Mouse (Mus musculus) right cerebral cortex, adult 2 months (tissue): ENCODE results near the gene Arhgef12.
"Not testable (repeated sequence)": the region's sequence is repeated elsewhere in the genome, so short reads cannot be mapped to it uniquely, and the experiment has no call there.

Source experiments
- DNase-seq, 2 experiments: peaks; one replicate each; pipeline ENCODE4 v3.0.0; 2021 to 2022; ENCODE audit warnings: low spot score in 2 of 2

Gene Arhgef12

DNA sequence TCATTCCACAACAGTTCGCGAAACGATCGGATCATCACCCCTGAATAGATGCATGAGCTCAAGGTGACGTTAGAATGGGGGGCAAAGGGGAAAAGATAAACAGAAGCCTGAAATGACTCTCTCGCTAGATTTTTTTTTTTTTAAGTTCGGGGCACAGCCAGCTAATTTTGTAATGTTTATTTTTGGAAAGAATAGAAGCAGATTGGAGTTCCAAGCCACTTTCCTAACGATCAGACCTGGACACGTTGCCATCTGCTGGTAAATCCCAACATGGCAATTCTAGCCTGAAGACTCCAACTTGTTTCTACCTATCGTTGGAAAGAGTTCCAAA lies at the start of gene Arhgef12:
Gene Arhgef12 (minus strand): TSS at position 53 of the 331 bp plus-strand sequence.
- peak; percentile 69 to 73 for DNase-seq

- DNase-seq = no peak
Observed at GRCm38 (mm10) chr9:43155960-43156359, 48.9 kb upstream of the Arhgef12 start.

- no peak for DNase-seq
Observed at GRCm38 (mm10) chr9:43151779-43152178, 44.7 kb upstream of the Arhgef12 start.

- no peak for DNase-seq
Observed at GRCm38 (mm10) chr9:43150957-43151356, 43.9 kb upstream of the Arhgef12 start.

DNA sequence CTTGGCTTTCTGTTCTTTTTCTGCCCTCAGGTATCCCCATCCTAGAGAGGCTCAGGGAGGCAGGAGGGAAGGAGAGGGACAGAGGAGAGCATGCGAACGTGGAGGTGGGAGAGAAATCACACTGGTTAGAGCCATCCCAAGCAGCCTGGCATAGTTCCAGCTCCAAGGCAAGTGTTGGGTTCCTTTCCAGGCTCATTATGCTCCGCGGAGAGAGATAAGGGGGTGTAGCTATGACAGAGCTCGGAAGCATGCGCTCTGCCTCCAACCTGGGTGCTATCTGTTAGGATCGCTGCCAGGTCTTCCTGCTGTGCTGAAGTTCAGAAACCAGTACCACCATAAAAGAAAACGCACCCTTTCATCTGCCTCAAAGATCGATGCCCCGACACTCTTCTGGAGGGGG lies 43.0 kb upstream of the Arhgef12 start:
- DNase-seq = peak; percentile 67 to 73

DNA sequence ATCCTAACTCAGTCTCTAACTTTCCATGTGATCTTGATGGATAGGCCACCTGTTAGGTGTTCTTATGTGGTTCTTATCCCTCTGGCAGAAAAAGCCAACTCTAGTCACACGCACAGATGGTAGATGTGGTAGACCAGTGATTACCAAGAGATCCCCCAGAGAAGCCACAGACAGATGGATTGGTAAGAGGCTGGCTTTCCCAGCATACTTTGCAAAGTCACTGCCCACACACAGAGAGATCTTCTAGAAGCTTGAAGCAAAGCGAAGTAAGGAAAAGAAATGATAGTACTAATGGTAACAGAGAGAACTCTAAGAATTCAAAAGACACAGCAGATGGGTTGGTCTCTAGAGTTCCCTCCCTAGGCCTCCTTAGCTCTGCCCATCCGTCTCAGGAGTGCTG lies 42.5 kb upstream of the Arhgef12 start:
- DNase-seq = peak in 1 of 2 experiments; percentile 40

- no peak for DNase-seq
Observed at GRCm38 (mm10) chr9:43145196-43145595, 38.2 kb upstream of the Arhgef12 start.

DNA sequence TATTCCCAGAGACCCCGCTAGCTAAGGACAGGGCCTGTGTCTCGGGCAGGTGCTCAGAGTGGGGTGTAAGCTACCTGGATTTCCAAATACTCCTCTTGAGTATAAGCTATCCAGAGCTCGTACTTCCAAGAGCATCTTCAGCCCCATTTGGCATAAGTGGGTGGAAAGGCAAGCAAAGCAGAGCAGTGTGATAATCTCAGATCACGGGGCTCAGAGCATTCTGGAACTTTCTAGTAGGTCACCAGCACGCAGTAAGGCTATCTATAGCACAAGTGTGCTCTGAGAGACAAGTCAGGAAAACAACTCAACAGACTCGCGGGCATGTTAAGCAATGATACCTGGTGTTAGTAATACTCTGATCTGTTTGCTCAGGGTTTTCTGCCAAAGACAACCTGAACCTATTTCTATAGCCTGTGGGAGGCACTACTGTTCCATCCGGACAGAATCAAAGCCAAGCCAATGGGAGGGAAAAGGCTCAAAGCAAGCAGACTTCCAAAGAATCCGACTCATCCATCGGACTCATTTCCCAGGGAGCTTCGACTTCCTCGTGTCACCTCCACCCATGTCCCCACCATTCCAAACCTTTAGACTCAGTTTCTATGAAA lies 37.3 kb upstream of the Arhgef12 start:
- peak in 1 of 2 experiments; percentile 24 for DNase-seq

DNA sequence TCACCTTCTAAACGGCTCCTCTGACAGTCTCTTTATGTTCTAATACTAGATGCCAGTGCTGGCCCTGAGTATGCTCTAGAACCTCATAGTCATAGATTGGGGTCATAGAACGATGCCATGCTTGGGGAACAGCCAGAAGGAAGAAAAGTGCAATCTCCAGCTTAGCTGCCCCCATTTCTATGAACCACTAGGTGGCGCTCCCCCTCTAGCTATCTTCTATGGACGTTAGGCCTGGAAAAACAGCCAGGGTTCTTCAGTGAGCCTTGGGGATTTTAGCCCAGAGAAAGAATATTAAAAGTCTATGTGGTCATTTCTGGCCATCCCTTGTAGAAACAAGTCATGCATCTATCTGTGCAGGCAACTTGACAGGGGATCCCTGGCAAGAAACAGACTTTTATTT lies 34.8 kb upstream of the Arhgef12 start:
- peak; percentile 80 to 86 for DNase-seq

- peak; percentile 68 to 70 for DNase-seq
Observed at GRCm38 (mm10) chr9:43133525-43133924, 26.5 kb upstream of the Arhgef12 start.

GRCm38 (mm10) chr9:43132380-43132779 lies 25.3 kb upstream of the Arhgef12 start:
- no peak for DNase-seq

DNA sequence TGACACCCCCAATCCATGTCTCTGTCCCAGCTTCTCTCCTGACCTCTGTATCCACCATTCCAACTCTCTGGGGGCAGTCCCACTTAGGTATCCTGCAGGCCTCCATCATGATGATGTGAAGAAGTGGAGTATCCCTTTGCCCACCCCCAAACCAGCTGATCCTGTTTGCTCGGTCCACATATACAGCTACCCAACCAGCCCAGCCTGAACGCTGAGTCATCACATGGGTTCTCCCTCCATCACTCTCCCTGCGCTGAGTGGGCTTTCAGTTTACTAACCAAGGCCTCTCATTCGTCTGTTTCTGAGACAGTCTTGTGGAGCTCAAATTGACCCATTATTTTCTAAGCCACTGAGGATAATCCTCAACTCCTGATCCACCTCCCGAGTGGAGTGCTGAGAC lies 24.9 kb upstream of the Arhgef12 start:
- DNase-seq = no peak

GRCm38 (mm10) chr9:43130684-43131083 lies 23.6 kb upstream of the Arhgef12 start:
- no peak for DNase-seq

- peak in 1 of 2 experiments; percentile 43 for DNase-seq
Observed at GRCm38 (mm10) chr9:43127101-43127787, 20.2 kb upstream of the Arhgef12 start.

DNA sequence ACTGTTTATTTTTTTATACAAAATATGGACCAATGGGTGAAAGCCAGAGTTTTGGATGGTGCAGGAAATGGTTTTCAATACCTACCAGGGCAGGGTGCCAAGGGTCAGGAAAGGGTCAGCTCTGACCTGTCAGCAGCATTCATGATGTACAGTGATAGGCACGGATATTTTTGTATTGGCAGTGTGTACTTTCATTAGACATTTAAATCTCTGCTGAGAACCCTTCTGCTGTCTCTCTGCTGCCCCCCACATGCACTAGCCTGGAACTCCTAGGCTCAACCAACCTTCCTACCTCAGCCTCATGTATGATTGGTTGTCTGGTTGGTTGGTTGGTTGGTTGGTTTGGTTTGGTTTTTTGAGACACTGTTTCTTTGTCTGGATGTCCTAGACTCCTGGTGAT lies 15.3 kb upstream of the Arhgef12 start:
- no peak for DNase-seq

DNA sequence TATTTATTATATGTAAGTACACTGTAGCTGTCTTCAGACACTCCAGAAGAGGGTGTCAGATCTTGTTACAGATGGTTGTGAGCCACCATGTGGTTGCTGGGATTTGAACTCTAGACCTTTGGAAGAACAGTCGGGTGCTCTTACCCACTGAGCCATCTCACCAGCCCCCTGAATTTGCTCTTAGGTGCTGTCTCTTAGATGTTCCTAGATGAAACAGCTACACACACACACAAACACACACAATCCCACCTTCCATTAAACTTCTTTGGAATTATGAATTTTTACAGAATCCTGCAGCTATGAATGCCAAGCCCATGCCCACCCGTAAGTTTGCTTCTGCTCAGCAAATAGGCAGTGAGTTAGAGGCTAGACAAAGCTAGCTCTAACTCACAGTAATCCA lies 14.9 kb upstream of the Arhgef12 start:
- DNase-seq = not testable (repeated sequence)

- no peak for DNase-seq
Observed at GRCm38 (mm10) chr9:43116997-43117336, 9.9 kb upstream of the Arhgef12 start.

DNA sequence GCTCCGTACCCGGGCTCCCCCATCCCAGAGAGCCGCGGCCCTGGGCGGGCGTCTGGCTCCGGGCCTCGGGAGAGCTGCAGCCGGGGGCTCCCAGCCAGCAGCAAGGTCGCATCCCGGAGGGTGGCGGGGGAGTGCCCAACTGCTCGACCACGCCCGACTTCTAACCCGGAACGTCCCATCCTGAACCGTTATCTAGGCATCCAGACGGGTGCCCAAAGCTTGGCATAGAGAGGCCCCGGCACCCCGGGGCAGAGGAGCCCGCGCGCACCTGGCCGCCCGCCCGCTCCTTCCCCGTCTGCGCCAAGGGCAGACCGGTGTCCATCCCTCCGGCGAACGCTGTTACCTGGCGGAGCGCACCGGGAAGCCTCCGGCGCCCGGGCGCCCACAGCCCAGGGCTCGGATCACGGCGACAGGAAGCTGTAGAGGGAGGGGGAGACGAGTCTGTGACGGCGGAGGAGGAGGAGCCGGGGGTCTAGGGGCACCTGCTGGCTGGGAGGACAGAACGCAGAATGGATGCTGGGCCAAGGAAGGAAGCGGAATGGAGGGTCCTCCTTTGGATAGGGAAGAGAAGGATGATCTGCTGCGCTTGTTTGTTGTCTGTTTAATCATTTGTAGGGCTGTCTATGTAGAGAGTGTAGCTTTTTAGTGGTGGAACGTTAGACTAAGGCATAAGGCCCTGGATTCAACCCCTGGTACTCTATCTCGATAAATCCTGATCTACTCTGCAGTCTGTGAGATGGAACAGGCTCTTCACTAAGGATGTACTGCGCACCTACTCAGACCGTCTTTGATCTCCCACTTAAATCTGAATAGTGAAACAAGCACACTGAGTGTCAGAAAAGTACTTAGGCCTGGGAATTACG lies 9.3 kb upstream of the Arhgef12 start, which contains the start of gene Tmem136:
Gene Tmem136 (minus strand): TSS at position 437 of the 863 bp plus-strand sequence.
- peak; percentile 66 to 67 for DNase-seq

GRCm38 (mm10) chr9:43115431-43116133 lies 8.5 kb upstream of the Arhgef12 start:
- no peak for DNase-seq

- no peak for DNase-seq
Observed at GRCm38 (mm10) chr9:43114833-43115232, 7.8 kb upstream of the Arhgef12 start.

GRCm38 (mm10) chr9:43110286-43110980 lies 3.4 kb upstream of the Arhgef12 start:
- no peak for DNase-seq
